Mouse (Mus musculus) testis, adult 2 months (tissue): ENCODE results near the gene Atp1a1.

Experiments used
- CTCF ChIP-seq: fragments of 200-500 bp; IDR thresholded peaks from 2 replicates; pipeline ENCODE4 v1.5.1; 2012; ENCODE audit warnings: low read depth, mild to moderate bottlenecking, inconsistent platforms, low read length, moderate library complexity; ENCODE audit not compliant: control insufficient read depth, insufficient read depth, insufficient replicate concordance
- POLR2A ChIP-seq: fragments of 200-500 bp; IDR thresholded peaks from 2 replicates; pipeline ENCODE4 v1.6.1; 2012; ENCODE audit warnings: low read depth, mild to moderate bottlenecking, inconsistent platforms, low read length, moderate library complexity; ENCODE audit not compliant: control insufficient read depth

GRCm38 (mm10) chr3:101533373-101533772 is 71.1 kb downstream of the Atp1a1 start:
- TF ChIP-seq CTCF, result no peak
- TF ChIP-seq POLR2A, result no peak
